ENCODE assay signal across 16 mouse cellular contexts in genomic region chr14:118756566-118756965, GRCm38 (mm10). TPM values are rescaled to one million over a fixed set of nuclear protein-coding genes. Genes with fewer than 3 reads are reported as not detected.
"Had no signal": no experiment of that assay in that cellular context is flagged by ENCODE, and none has a peak within 500 bp of the region (broad histone marks: within the 10 kb centered on the region; RNA-seq: fewer than 3 reads in every experiment).

No protein-coding gene starts in this region.

- H3K9me3 ChIP-seq: liver, embryonic 12.5 days; liver, embryonic 15.5 days; lung, embryonic 15.5 days; megakaryocyte, embryonic 14.5 days; midbrain, embryonic 10.5 days; midbrain, embryonic 13.5 days; neural tube, embryonic 13.5 days had no signal

- H3K36me3 ChIP-seq: liver, embryonic 12.5 days; liver, embryonic 15.5 days; lung, embryonic 15.5 days; midbrain, embryonic 10.5 days; midbrain, embryonic 13.5 days; neural tube, embryonic 13.5 days had no signal

- H3K4me1 ChIP-seq: lung, embryonic 15.5 days; midbrain, embryonic 10.5 days; midbrain, embryonic 13.5 days; neural tube, embryonic 13.5 days had no signal

- H3K4me2 ChIP-seq: liver, embryonic 12.5 days; liver, embryonic 15.5 days; lung, embryonic 15.5 days; midbrain, embryonic 13.5 days; neural tube, embryonic 13.5 days had no signal

- H3K4me3 ChIP-seq: left cerebral cortex, adult 2 months; liver, embryonic 12.5 days; liver, embryonic 15.5 days; lung, embryonic 15.5 days; megakaryocyte, embryonic 14.5 days; midbrain, embryonic 10.5 days; midbrain, embryonic 13.5 days; myocyte; neural tube, embryonic 13.5 days had no signal

- H3K27ac ChIP-seq: left cerebral cortex, adult 2 months; liver, embryonic 12.5 days; liver, embryonic 15.5 days; lung, embryonic 15.5 days; midbrain, embryonic 10.5 days; midbrain, embryonic 13.5 days; neural tube, embryonic 13.5 days had no signal

- H3K27me3 ChIP-seq: liver, embryonic 12.5 days; liver, embryonic 15.5 days; lung, embryonic 15.5 days; megakaryocyte, embryonic 14.5 days; midbrain, embryonic 13.5 days; neural tube, embryonic 13.5 days had no signal

- DNase-seq: layer of hippocampus, postnatal 36 days; lung, adult 18-20 months; lung, postnatal 10 days; lung, postnatal 36 days; thymus, postnatal 25 days had no signal

- ATAC-seq: intestine, postnatal 0 days; liver, embryonic 12.5 days; midbrain, embryonic 13.5 days; midbrain, embryonic 16.5 days had no signal

- H3K9ac ChIP-seq: liver, embryonic 12.5 days; liver, embryonic 15.5 days; lung, embryonic 15.5 days; midbrain, embryonic 13.5 days; neural tube, embryonic 13.5 days had no signal

RNA-seq across cellular contexts. Expression of gene Cldn10, which starts 31.1 kb away (rescaled TPM):
- polyA plus RNA-seq: myocyte had no signal
